Mouse (Mus musculus) olfactory bulb, adult 2 months (tissue): ENCODE data around the gene Gm21836. TPM values are rescaled to one million over a fixed set of nuclear protein-coding genes. Genes with fewer than 3 reads are reported as not detected.
"Not testable (repeated sequence)": the region's sequence is repeated elsewhere in the genome, so short reads cannot be mapped to it uniquely, and the experiment has no call there.

Experiments used
- H3K27ac ChIP-seq: fragments of 200-500 bp; 2 replicates; pipeline ENCODE4 v1.5.1; 2012; ENCODE audit warnings: low read depth, low read length; ENCODE audit not compliant: insufficient read depth
- H3K4me1 ChIP-seq: fragments of 200-500 bp; 2 replicates; pipeline ENCODE4 v1.6.1; 2012; ENCODE audit warnings: low read length; ENCODE audit not compliant: control insufficient read depth, insufficient read depth
- H3K4me3 ChIP-seq: fragments of 200-500 bp; 2 replicates; pipeline ENCODE4 v1.5.1; 2012; ENCODE audit warnings: mild to moderate bottlenecking, low read depth, low read length, moderate library complexity; ENCODE audit not compliant: insufficient read depth
- CTCF ChIP-seq: fragments of 200-500 bp; IDR thresholded peaks from 2 replicates; pipeline ENCODE4 v1.5.1; 2012; ENCODE audit warnings: low read depth, mild to moderate bottlenecking, low read length, moderate library complexity; ENCODE audit not compliant: insufficient read depth
- POLR2A ChIP-seq: fragments of 200-500 bp; IDR thresholded peaks from 2 replicates; pipeline ENCODE4 v1.6.1; 2012; ENCODE audit warnings: mild to moderate bottlenecking, low read depth, low read length, moderate library complexity; ENCODE audit not compliant: insufficient read depth
- WGBS: fragments of 180-500 bp; shearing (Covaris S2); methylation state at CpG from one replicate; pipeline ENCODE4 v1.1.7; 2018; 5-methylcytosine and 5-hydroxymethylcytosine counted together
- polyA plus RNA-seq: library from polyadenylated mRNA; stranded (reverse); fragments of >200 nt; gene quantifications from 2 replicates; pipeline ENCODE4 v1.2.4, GENCODE M21; 2012; ENCODE audit warnings: low replicate concordance; ENCODE audit not compliant: missing spikeins, insufficient read depth, insufficient read length

The Gm21836 gene
- not detected in 2 replicates for polyA plus RNA-seq

DNA sequence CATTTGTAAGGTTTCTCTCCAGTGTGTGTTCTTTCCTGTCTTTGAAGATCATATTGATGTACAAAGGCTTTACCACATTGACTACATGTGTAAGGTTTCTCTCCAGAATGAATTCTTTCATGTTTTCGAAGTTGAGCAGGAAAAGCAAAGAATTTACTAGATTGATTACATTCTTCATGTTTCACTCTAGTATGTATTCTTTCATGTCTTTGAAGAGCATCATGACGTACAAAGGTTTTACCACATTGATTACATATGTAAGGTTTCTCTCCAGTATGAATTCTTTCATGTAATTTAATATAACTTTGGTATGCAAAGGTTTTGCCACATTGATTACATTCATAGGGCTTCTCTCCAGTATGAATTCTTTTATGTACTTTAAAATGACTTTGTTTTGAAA, at the start of gene Gm21836:
Gene Gm21836 (minus strand): TSS at position 101 of the 400 bp plus-strand sequence.
- 89% methylated on average over 2 of the region's 2 CpGs for WGBS
- not testable (repeated sequence) for H3K4me3 ChIP-seq, H3K4me1 ChIP-seq, H3K27ac ChIP-seq

- not testable (repeated sequence) for H3K4me3 ChIP-seq, H3K4me1 ChIP-seq, H3K27ac ChIP-seq
- 62% methylated on average over 12 of the region's 15 CpGs for whole genome bisulfite sequencing
These were observed 13.1 kb downstream of the Gm21836 start for GRCm38 (mm10) chr9:124480361-124480980.

DNA sequence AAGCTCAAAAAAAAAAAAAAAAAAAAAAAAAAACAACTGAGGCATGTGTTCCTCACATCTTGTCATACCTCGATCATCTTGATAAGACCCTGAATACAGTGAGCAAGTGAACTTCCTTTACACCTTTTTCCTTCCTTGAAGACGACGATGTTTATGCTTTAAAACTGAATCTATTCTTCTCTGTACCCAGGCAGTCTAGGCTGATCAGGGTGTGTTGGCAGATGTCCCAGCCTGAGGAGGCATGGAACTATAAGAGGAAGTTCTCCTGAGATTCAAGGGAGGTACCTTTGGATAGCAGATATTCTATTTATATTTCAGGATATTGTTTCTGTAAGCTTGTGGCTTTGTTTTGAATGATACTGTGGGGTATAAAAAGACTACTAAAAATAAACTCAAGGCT, 15.5 kb downstream of the Gm21836 start:
- no peak overlapping the region for H3K27ac ChIP-seq
- no peak for TF ChIP-seq POLR2A
- H3K4me3 ChIP-seq: no peak overlapping the region
- H3K4me1 ChIP-seq: peaks cover 4% of the 10 kb centered on the region; the same call in 1 of the 2 replicates
- 53% methylated on average over 3 of the region's 3 CpGs for WGBS

- no peak within 1 kb of the TSS for H3K4me3 ChIP-seq
- H3K27ac ChIP-seq: no peak within 1 kb of the TSS; the same call in 1 of the 2 replicates
- TF ChIP-seq CTCF: no peak
- TF ChIP-seq POLR2A: no peak
- peaks cover 4% of the 10 kb centered on the region; the same call in 1 of the 2 replicates for H3K4me1 ChIP-seq
- 97% methylated on average over 22 of the region's 22 CpGs for WGBS
These were observed 17.3 kb downstream of the Gm21836 start, which contains the start of gene Ppp2r3d for GRCm38 (mm10) chr9:124476096-124476902. TSS of gene Ppp2r3d (minus strand) at chr9:124476898.

GRCm38 (mm10) chr9:124475689-124476088, 17.9 kb downstream of the Gm21836 start:
- 85% methylated on average over 15 of the region's 15 CpGs for WGBS
- no peak overlapping the region for H3K27ac ChIP-seq
- no peak overlapping the region for H3K4me3 ChIP-seq
- TF ChIP-seq CTCF (no peak), POLR2A (no peak)
- peaks cover 4% of the 10 kb centered on the region; the same call in 1 of the 2 replicates for H3K4me1 ChIP-seq

- WGBS: 6% methylated on average over 1 of the region's 1 CpGs
- TF ChIP-seq CTCF (no peak), POLR2A (no peak)
These were observed 37.0 kb downstream of the Gm21836 start for GRCm38 (mm10) chr9:124456572-124456971.

More at GRCm38 (mm10) chr9:124456572-124456971, 37.0 kb downstream of the Gm21836 start:
- Histone ChIP-seq H3K27ac (no peak overlapping the region), H3K4me1 (no peaks in the 10 kb centered on the region), H3K4me3 (no peak overlapping the region)

Other genes starting within 250 kb of the Gm21836 start
- not detected in 2 replicates for gene 2010315B03Rik, start 181.1 kb downstream of the Gm21836 start, polyA plus RNA-seq
- not detected in 2 replicates for gene Ppp2r3d, start 16.9 kb downstream of the Gm21836 start, polyA plus RNA-seq